Mouse (Mus musculus) limb, embryonic 14.5 days (tissue): ENCODE results near the gene Eme2. TPM values are rescaled to one million over a fixed set of nuclear protein-coding genes. Genes with fewer than 3 reads are reported as not detected.

ENCODE experiments used
- ATAC-seq: fragments of 200-750 bp; cut with Nextera tagmentation; 2 replicates; pipeline ENCODE4 v1.8.0; 2017; ENCODE audit warnings: low read depth, moderate number of reproducible peaks, moderate TSS enrichment; ENCODE audit not compliant: low FRiP score
- DNase-seq: peaks from one replicate; pipeline ENCODE4 v3.0.0-alpha.2; 2015; ENCODE audit warnings: low spot score
- H3K27ac ChIP-seq: fragments of 300-500 bp; sonication (generic); replicated peaks from 2 replicates; pipeline ENCODE4 v1.5.1; 2014; ENCODE audit warnings: low read depth, mild to moderate bottlenecking, low read length, moderate library complexity, mixed read lengths
- H3K27me3 ChIP-seq: fragments of 300-500 bp; sonication (generic); 2 replicates; pipeline ENCODE4 v1.6.1; 2014; ENCODE audit warnings: low read length, mixed read lengths; ENCODE audit not compliant: control insufficient read depth, insufficient read depth
- H3K36me3 ChIP-seq: fragments of 300-500 bp; sonication (generic); 2 replicates; pipeline ENCODE4 v1.6.1; 2014; ENCODE audit warnings: mild to moderate bottlenecking, low read length, moderate library complexity, mixed read lengths; ENCODE audit not compliant: control insufficient read depth, insufficient read depth
- H3K4me1 ChIP-seq: fragments of 300-500 bp; sonication (generic); 2 replicates; pipeline ENCODE4 v1.6.1; 2014; ENCODE audit warnings: antibody characterized with exemption, low read length, mixed read lengths; ENCODE audit not compliant: control insufficient read depth, insufficient read depth
- H3K4me2 ChIP-seq: fragments of 300-500 bp; sonication (generic); replicated peaks from 2 replicates; pipeline ENCODE4 v1.6.1; 2014; ENCODE audit warnings: low read depth, mild to moderate bottlenecking, low read length, moderate library complexity; ENCODE audit not compliant: severe bottlenecking
- H3K4me3 ChIP-seq: fragments of 300-500 bp; sonication (generic); replicated peaks from 2 replicates; pipeline ENCODE4 v1.5.1; 2014; ENCODE audit warnings: low read length
- H3K9ac ChIP-seq: fragments of 300-500 bp; sonication (generic); 2 replicates; pipeline ENCODE4 v1.6.1; 2014; ENCODE audit warnings: mild to moderate bottlenecking, low read depth, low read length, moderate library complexity; ENCODE audit not compliant: severe bottlenecking
- H3K9me3 ChIP-seq: fragments of 300-500 bp; sonication (generic); 2 replicates; pipeline ENCODE4 v1.6.1; 2016; ENCODE audit warnings: low read length; ENCODE audit not compliant: control insufficient read depth
- POLR2A ChIP-seq: fragments of 200-500 bp; IDR thresholded peaks from 2 replicates; pipeline ENCODE4 v1.8.0; 2012; ENCODE audit warnings: inconsistent platforms, mild to moderate bottlenecking, moderate library complexity, borderline replicate concordance; ENCODE audit not compliant: insufficient read depth, insufficient read length; ENCODE audit errors: extremely low read depth
- WGBS: fragments of 180-500 bp; shearing (Covaris S2); extraction: QIAGEN DNeasy Blood & Tissue Kit; methylation state at CpG from one replicate; pipeline ENCODE4 v1.1.7; 2014; 5-methylcytosine and 5-hydroxymethylcytosine counted together
- polyA plus RNA-seq, 2 experiments: library from polyadenylated mRNA; depleted of rRNA in 1 of 2; stranded (reverse) in 1 of 2; unstranded in 1 of 2; fragments of >200 nt; fragmentation: Nextera tagmentation in 1 of 2; extraction: Ambion mirVana in 1 of 2; gene quantifications; 2 replicates each; pipeline versions ENCODE4 v1.2.1 to v1.2.3; 2012 to 2014

Eme2 gene
- polyA plus RNA-seq, 2 experiments = 28.7 to 39.1 TPM

GRCm38 (mm10) chr17:24887291-24888080 lies 7.4 kb downstream of the Eme2 start:
- H3K27me3 ChIP-seq = no peaks in the 10 kb centered on the region
- H3K27ac ChIP-seq = no peak overlapping the region
- peak overlapping the region; percentile 80 for H3K9ac ChIP-seq
- H3K4me1 ChIP-seq = peaks cover 15% of the 10 kb centered on the region
- H3K4me2 ChIP-seq = peak overlapping the region; percentile 66
- 62% methylated on average over 18 of the region's 18 CpGs for WGBS
- peaks cover 46% of the 10 kb centered on the region for H3K36me3 ChIP-seq
- DNase-seq (no peak), ATAC-seq (no peak)
- H3K4me3 ChIP-seq = peak overlapping the region; percentile 86
- H3K9me3 ChIP-seq = no peaks in the 10 kb centered on the region
- no peak for TF ChIP-seq POLR2A

DNA sequence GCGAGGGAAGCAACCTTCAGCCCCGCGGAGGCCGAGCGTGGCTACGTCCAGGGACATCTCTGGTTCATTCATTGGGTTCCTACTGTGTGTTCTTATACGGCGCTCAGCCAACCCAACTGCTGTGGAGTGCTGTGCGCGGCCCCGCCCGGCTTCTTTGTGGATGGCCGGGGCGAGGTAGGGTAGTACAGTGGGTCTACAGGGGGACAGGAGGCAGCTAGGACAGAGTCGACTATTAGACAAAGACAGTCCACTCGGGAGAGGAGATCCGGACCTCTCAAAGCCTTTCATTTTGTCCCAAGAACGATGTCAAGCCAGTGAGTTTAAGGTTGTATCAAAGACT lies 8.0 kb downstream of the Eme2 start:
- Histone ChIP-seq H3K4me3 (peak overlapping the region; percentile 86), H3K4me1 (peaks cover 15% of the 10 kb centered on the region), H3K27me3 (no peaks in the 10 kb centered on the region), H3K4me2 (peak overlapping the region; percentile 66), H3K36me3 (peaks cover 41% of the 10 kb centered on the region), H3K9ac (peak overlapping the region; percentile 80), H3K9me3 (no peaks in the 10 kb centered on the region), H3K27ac (no peak overlapping the region)
- TF ChIP-seq POLR2A = no peak
- DNase-seq (no peak), ATAC-seq (no peak; the same call in 1 of the 2 replicates)
- 2% methylated on average over 18 of the region's 18 CpGs for WGBS

- Histone ChIP-seq H3K4me3 (peak within 1 kb of the TSS; percentile 86), H3K9ac (peak within 1 kb of the TSS; percentile 80), H3K9me3 (no peaks in the 10 kb centered on the region), H3K4me2 (peak within 1 kb of the TSS; percentile 90), H3K27ac (no peak within 1 kb of the TSS; the same call in 1 of the 2 replicates), H3K27me3 (no peaks in the 10 kb centered on the region), H3K4me1 (peaks cover 15% of the 10 kb centered on the region), H3K36me3 (peaks cover 35% of the 10 kb centered on the region)
- TF ChIP-seq POLR2A = no peak
- peak; percentile 100 for DNase-seq
- under 1% methylated on average over 58 of the region's 69 CpGs for WGBS
- peak; percentile 96 for ATAC-seq
Measured at GRCm38 (mm10) chr17:24886134-24886931, 8.6 kb downstream of the Eme2 start, which contains the start of the genes Nubp2 and Spsb3. Gene Nubp2, minus strand, starts transcription at chr17:24886349. Gene Spsb3, plus strand, starts transcription at chr17:24886643.

- Histone ChIP-seq H3K9ac (peak overlapping the region; percentile 66), H3K36me3 (peaks cover 28% of the 10 kb centered on the region), H3K4me1 (peaks cover 15% of the 10 kb centered on the region), H3K27me3 (no peaks in the 10 kb centered on the region), H3K4me3 (peak overlapping the region; percentile 78), H3K27ac (no peak overlapping the region; the same call in 1 of the 2 replicates), H3K9me3 (no peaks in the 10 kb centered on the region), H3K4me2 (peak overlapping the region; percentile 90)
- DNase-seq (no peak), ATAC-seq (no peak)
- 23% methylated on average over 22 of the region's 22 CpGs for WGBS
- TF ChIP-seq POLR2A = no peak
Measured at GRCm38 (mm10) chr17:24885356-24886133, 9.3 kb downstream of the Eme2 start.

- no peak for ATAC-seq
Measured at GRCm38 (mm10) chr17:24884391-24884790, 10.5 kb downstream of the Eme2 start.

More at GRCm38 (mm10) chr17:24884391-24884790, 10.5 kb downstream of the Eme2 start:
- 87% methylated on average over 6 of the region's 6 CpGs for WGBS
- H3K9me3 ChIP-seq = no peaks in the 10 kb centered on the region
- peaks cover 15% of the 10 kb centered on the region for H3K4me1 ChIP-seq
- H3K9ac ChIP-seq = no peak overlapping the region
- no peak overlapping the region for H3K4me2 ChIP-seq
- TF ChIP-seq POLR2A = no peak
- H3K27ac ChIP-seq = no peak overlapping the region
- H3K36me3 ChIP-seq = peaks cover 17% of the 10 kb centered on the region
- DNase-seq = no peak
- H3K4me3 ChIP-seq = no peak overlapping the region
- no peaks in the 10 kb centered on the region for H3K27me3 ChIP-seq
